Mouse (Mus musculus): ENCODE measurements at regions not wholly inside any gene's neighbourhood (a gene's known extent, or its start where the extent isn't known, plus 50 kb on each side); places are given as distances from the start of the nearest gene placed in this dataset.

DNA sequence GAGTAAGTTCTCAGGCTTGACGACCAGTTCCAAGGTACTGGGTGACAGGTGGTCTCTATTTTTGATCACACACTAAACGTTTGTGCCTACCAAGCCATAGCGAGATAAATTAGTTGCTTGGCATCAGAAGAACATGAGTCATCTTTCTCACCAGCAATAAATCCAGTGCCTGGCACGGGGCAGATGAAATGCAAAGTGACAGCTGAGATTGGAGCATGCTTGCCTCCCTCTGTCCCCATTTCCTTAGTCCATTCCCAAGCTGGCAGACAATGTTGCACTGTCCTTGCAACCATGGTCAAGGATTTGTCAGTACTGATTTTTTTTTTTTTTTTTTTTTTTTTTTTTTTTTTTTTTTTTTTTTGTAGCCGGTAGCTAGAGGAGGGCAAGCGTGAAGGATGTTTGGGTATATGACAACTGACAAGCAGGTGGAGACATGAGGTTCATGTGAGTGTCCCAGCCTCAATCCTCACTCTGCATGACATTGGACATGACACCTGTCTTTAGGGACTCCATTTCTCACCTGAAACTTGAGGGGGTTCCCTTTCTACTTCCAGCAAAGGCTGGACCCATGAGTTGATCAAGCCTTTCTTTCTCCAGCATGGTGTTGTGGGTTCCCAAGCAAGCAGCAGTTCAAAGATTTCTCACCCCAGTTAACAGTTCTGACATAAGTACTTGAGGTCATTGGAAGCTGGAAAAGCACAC lies 168.2 kb upstream of the Bcl6 start:
- in situ Hi-C loops (cut with MboI; ENCODE audit: unreplicated experiment in 2 of 2) = loop anchor here (5.0 to 25.0 kb wide), 3 partner anchors 155 to 905 kb away; no protein-coding TSS in a partner anchor

DNA sequence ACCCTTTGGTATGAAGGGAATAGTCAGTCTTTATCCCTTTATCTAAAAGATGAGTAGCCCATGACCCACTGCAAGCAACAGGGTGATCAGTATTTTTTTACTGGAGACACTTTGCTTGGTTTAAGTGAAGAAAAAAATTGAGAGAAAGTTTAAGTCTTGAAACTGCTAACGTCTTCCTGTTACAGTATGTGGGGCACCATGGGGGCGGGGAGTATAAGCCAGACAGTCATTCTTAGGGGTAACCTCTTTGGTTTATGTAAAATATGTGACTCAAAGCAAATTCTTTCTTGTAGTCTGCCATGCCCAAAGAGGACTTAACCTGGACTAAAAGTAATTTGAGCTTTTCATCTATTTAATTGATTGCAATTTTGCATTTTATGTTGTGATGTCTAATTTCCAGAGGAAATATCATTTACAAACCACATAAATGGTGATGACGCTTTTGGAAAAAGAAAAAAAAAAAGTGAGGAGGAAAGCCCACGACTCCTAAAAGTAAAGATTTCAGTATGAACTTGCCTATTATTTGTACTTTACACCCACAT lies 166.2 kb upstream of the Bcl6 start:
- in situ Hi-C loops (cut with MboI; ENCODE audit: unreplicated experiment in 2 of 2) = loop anchor here (5.0 to 25.0 kb wide), 3 partner anchors 153 to 907 kb away; no protein-coding TSS in a partner anchor

DNA sequence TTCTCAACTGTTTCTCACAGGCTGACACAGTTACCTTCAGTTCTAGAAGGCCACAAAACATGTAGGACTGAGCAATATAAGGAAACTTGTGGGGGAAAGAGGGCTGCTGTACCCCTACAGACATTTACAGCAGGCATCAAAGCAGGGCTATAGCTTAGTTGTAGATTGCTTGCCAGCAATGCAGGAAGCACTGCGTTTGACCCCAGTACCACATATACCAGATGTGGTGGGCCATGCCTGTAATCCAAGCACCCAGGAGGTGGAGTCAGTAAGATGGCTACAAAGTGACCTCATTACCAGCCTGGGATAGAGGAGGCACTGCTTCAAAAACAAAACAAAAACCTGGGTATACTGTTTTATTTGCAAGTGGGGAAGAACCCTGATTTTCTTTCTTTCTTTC lies 165.3 kb upstream of the Bcl6 start:
- in situ Hi-C loops (cut with MboI; ENCODE audit: unreplicated experiment in 2 of 2) = loop anchor here in 1 of 2 experiments (10.0 to 25.0 kb wide), 2 partner anchors 191 to 908 kb away; no protein-coding TSS in a partner anchor

DNA sequence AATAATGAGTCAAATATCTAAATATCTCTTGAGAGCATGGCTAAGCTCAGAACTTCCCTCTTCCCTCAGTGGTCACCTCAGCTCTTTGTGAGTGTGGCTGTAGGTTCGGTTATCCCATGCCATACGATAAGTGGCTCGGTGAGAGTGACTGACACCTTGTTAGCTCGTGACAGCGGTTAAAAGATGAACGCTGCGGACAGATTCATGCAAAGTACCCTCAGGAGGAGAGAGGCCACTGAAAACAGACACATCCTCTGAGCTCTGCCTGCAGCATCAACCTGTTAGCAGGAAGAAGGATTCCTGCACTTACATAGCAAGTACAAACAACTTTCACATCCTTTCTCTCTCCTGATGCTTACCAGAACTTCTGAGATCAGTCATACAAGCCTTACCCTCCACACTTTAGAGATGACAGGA lies 163.2 kb upstream of the Bcl6 start:
- in situ Hi-C loops (cut with MboI; ENCODE audit: unreplicated experiment in 2 of 2) = loop anchor here in 1 of 2 experiments (10.0 to 25.0 kb wide), 2 partner anchors 193 to 910 kb away; no protein-coding TSS in a partner anchor

- in situ Hi-C loops (cut with MboI; ENCODE audit: unreplicated experiment in 2 of 2) = loop anchor here in 1 of 2 experiments (10.0 to 25.0 kb wide), 2 partner anchors 194 to 911 kb away; no protein-coding TSS in a partner anchor
These were observed 162.6 kb upstream of the Bcl6 start for GRCm38 (mm10) chr16:24151178-24151725.

DNA sequence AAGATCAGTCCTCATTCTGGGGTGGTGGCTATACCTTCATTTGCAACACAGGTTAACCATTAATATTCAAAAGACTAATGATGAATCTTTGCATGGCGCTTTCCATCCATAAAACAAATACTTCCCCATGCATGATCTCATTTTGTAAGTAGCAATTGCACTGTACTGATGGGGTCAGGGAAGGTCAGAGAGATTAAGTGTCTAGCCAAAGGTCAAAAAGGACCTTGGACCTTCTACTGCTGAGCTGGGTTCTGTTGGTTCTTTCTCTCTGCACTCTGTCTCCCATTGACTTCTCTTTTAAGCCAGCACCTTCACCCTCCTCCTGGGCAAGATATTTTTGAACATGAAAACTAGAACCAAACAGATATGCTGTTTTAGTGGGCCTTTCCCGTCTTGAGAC lies 161.9 kb upstream of the Bcl6 start:
- in situ Hi-C loops (cut with MboI; ENCODE audit: unreplicated experiment in 2 of 2) = loop anchor here in 1 of 2 experiments (10.0 to 25.0 kb wide), 2 partner anchors 194 to 912 kb away; no protein-coding TSS in a partner anchor

GRCm38 (mm10) chr16:24149441-24149840 lies 160.8 kb upstream of the Bcl6 start:
- in situ Hi-C loops (cut with MboI; ENCODE audit: unreplicated experiment in 2 of 2) = loop anchor here in 1 of 2 experiments (25.0 kb wide), 1 partner anchor 1813 kb away; no protein-coding TSS in a partner anchor

GRCm38 (mm10) chr16:24143894-24144293 lies 155.2 kb upstream of the Bcl6 start:
- in situ Hi-C loops (cut with MboI; ENCODE audit: unreplicated experiment in 2 of 2) = loop anchor here in 1 of 2 experiments (25.0 kb wide), 1 partner anchor 1818 kb away; no protein-coding TSS in a partner anchor

- in situ Hi-C loops (cut with MboI; ENCODE audit: unreplicated experiment in 2 of 2) = loop anchor here in 1 of 2 experiments (25.0 kb wide), 1 partner anchor 1819 kb away; no protein-coding TSS in a partner anchor
These were observed 154.4 kb upstream of the Bcl6 start for GRCm38 (mm10) chr16:24142915-24143541.

DNA sequence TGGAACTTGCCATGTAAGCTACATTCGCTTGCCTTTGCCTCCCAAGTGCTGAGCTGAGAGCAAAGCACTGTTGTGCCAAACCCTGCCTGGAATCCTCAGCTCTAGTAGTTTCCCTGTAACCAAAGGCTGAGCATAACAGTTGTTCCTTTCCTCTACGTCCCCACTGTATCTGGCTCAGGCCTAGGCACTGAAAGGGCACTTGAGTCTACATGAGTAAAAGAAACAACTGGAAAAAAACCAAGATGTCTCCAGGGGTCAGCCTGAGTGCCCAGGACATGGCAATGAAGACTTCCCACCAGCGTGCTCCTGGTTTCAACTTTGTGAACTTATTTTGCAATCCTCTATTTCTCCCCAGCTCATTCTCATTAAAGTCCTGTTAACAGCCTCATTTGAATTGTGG lies 150.5 kb upstream of the Bcl6 start:
- in situ Hi-C loops (cut with MboI; ENCODE audit: unreplicated experiment in 2 of 2) = loop anchor here in 1 of 2 experiments (25.0 kb wide), 1 partner anchor 1823 kb away; no protein-coding TSS in a partner anchor

DNA sequence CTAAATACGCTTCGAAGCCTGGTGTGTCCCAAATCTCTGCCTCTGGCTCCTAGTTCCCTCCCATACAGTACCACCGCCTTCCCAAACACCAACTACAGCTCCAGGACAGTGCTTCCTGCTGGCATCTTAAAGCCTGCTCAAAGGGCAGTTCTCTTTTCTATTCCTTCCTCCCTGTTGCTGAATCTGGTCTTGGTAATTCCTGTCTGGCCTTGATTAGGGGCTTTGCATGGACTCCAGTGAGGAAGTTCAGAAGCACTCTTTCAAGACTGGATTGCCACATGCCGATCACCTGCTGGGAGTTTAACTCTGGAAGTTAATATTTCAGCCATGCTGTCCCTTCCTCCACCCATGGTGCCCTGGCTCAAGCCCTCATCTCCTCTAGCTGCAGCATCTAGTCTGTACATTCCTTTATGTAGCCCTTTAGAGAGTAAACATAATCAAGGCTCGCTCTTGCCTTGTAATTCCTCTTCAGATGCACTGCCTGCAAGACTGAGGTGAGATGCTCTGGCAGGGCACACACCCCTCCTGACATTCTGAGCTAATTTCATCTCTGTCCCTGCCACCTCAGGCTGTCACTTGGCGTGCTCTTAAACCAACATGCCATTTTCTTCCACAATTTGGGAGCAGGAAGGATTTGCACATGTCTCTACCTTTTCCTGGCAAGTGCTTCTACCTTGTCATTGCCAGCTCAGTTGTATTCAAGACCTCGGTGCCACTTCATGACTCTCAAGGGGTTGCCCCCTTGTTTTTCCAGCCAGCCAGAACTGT lies 148.8 kb upstream of the Bcl6 start:
- in situ Hi-C loops (cut with MboI; ENCODE audit: unreplicated experiment in 2 of 2) = loop anchor here in 1 of 2 experiments (25.0 kb wide), 1 partner anchor 1825 kb away; no protein-coding TSS in a partner anchor

GRCm38 (mm10) chr16:24136483-24137148 lies 148.0 kb upstream of the Bcl6 start:
- in situ Hi-C loops (cut with MboI; ENCODE audit: unreplicated experiment in 2 of 2) = loop anchor here in 1 of 2 experiments (25.0 kb wide), 1 partner anchor 1826 kb away; no protein-coding TSS in a partner anchor

DNA sequence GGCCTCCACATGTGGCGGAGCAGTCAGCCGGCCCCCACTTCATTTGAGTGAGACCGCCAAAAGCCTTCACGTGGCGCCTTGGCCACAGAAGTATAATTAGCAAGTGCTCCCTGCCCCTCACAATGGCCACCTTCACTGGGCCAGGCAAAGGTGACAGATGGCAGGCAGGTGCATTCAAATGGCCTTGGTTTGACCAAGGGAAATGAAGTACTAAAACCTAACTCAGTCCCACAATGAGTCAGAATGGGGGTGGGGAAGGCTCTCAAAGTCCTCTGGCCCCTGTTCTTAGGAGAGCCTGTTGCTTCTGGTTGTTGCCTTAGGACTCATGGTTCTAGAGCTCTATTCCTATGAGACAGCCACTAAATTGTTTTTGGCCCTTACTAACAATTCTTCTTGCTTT lies 147.2 kb upstream of the Bcl6 start:
- in situ Hi-C loops (cut with MboI; ENCODE audit: unreplicated experiment in 2 of 2) = loop anchor here in 1 of 2 experiments (25.0 kb wide), 1 partner anchor 1826 kb away; no protein-coding TSS in a partner anchor

GRCm38 (mm10) chr16:24135351-24135750 lies 146.7 kb upstream of the Bcl6 start:
- in situ Hi-C loops (cut with MboI; ENCODE audit: unreplicated experiment in 2 of 2) = loop anchor here in 1 of 2 experiments (25.0 kb wide), 1 partner anchor 1827 kb away; no protein-coding TSS in a partner anchor

DNA sequence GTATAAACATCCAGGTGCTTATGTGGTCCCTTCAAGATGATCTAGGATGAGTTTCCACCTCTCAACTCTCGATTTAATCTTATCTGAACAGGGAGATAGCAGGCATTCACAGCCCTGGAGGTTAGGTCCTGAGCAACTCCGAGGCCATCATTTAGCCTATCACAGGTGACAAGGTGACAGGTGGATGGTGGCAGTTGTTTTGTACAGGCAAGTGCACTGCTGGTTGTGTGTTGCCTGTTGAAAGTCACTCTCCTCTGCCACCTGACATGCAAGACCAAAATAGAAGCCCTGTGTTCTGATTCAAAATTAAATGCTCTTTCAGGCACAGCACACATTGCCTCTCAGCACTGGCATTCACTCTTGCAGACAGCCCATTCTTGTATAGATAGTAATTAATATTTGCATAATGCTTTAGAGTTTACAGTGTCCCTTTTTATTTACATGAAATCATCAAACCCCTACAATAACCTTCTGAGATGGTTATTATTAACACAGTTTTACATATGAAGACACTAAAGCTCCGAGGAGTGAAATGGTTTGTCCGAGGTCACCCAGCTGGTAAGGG lies 145.9 kb upstream of the Bcl6 start:
- in situ Hi-C loops (cut with MboI; ENCODE audit: unreplicated experiment in 2 of 2) = loop anchor here in 1 of 2 experiments (25.0 kb wide), 1 partner anchor 1828 kb away; no protein-coding TSS in a partner anchor

DNA sequence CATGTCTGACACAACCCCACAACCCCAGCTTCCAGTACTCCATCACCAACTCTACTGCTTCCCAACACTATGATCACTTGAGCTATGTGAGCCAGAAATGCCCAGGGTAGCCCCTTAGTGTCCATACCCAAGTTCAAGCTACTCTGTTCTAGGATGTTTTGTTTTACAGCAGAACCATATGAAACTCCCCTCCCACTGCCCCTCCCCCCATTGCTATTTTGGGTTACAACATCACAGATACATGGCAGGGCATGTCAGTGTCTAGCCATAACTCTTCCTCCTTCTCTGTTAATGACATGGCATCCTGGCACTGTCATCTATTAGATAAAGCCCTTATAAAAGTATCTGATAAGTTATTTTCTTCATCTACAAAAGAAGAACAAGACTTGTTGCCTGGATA lies 142.0 kb upstream of the Bcl6 start:
- in situ Hi-C loops (cut with MboI; ENCODE audit: unreplicated experiment in 2 of 2) = loop anchor here in 1 of 2 experiments (25.0 kb wide), 1 partner anchor 1832 kb away; no protein-coding TSS in a partner anchor

GRCm38 (mm10) chr16:24129701-24130100 lies 141.0 kb upstream of the Bcl6 start:
- in situ Hi-C loops (cut with MboI; ENCODE audit: unreplicated experiment in 2 of 2) = loop anchor here in 1 of 2 experiments (25.0 kb wide), 1 partner anchor 1833 kb away; no protein-coding TSS in a partner anchor

DNA sequence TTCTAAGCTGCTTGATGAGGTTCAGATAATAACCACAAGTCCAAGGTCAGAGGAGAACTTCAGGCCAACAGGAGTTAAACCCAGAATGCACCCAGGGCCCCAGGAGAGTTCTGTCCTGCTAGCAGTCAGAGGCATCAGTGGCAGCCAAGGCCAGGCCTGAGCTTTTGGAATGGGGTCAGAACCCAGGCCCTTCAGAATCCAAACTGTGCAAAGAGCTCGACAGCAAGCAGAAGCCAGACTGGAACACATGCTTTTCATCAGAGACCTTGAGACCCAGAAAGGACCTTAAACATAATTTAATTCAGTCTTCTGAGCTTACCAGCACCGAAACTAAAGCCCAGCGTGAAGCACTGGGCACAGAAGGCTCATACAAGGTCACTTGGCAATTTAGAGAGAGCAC lies 139.9 kb upstream of the Bcl6 start:
- in situ Hi-C loops (cut with MboI; ENCODE audit: unreplicated experiment in 2 of 2) = loop anchor here in 1 of 2 experiments (25.0 kb wide), 1 partner anchor 1834 kb away; no protein-coding TSS in a partner anchor

Data from v-Abl transformed pro-B cells (cell line).